Mouse (Mus musculus) cerebellum, adult 9-10 months (tissue): Measurements from ENCODE around the gene Gm9045.
"Not testable (repeated sequence)": the region's sequence is repeated elsewhere in the genome, so short reads cannot be mapped to it uniquely, and the experiment has no call there.

ENCODE experiments used
- DNase-seq: peaks from one replicate; pipeline ENCODE4 v3.0.0; 2022

Gene Gm9045

DNA sequence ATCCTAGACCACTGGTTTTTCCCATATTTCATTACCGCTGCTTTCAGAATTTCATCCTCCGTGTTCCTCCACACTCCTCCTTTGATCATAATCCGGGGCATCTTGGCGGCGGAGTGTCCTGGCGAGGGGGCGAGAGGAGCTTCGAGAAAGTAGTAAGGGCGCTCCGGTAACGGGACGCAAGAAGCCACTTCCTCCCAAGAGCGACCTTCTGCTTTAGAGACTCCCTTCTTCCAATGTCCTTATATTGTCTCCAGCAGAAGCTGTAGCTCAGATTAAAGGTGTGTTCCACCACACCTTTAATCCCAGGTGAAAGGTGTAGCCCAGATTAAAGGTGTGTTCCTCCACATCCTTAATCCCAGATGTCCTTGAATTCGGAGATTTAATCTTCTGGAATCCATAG is at the start of gene Gm9045:
Gene Gm9045 (minus strand): TSS at position 101 of the 400 bp plus-strand sequence.
- DNase-seq = not testable (repeated sequence)

DNA sequence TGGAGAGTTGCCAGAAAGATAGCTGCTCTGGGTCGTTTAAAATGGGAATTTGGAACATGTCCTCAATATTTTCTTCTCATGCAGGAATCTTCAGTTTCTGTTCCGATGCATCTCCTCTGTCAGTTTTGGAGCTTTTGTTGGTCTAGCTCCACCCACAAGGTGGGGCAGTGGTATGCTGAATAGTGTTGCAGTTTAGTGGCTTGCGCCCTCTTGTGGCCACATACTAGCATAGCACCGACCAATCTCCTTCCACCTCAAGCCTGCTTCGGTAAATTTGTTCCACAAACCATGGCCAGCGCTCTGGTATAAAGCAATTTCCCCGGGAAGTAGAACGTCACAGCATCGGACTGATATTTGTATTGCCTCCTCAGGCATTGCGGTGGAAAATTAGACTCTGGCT is 32.8 kb upstream of the Gm9045 start:
- peak; percentile 58 for DNase-seq

GRCm38 (mm10) chr10:118369518-118369917 is 31.9 kb upstream of the Gm9045 start:
- DNase-seq = no peak

DNA sequence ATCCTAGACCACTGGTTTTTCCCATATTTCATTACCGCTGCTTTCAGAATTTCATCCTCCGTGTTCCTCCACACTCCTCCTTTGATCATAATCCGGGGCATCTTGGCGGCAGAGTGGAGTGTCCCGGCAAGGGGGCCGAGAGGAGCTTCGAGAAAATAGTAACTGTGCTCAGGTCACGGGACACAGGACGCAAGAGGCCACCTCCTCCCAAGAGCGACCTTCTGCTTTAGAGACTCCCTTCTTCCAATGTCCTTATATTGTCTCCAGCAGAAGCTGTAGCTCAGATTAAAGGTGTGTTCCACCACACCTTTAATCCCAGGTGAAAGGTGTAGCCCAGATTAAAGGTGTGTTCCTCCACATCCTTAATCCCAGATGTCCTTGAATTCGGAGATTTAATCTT is 16.4 kb upstream of the Gm9045 start, which contains the start of gene Gm9049:
Gene Gm9049 (minus strand): TSS at position 101 of the 400 bp plus-strand sequence.
- not testable (repeated sequence) for DNase-seq

DNA sequence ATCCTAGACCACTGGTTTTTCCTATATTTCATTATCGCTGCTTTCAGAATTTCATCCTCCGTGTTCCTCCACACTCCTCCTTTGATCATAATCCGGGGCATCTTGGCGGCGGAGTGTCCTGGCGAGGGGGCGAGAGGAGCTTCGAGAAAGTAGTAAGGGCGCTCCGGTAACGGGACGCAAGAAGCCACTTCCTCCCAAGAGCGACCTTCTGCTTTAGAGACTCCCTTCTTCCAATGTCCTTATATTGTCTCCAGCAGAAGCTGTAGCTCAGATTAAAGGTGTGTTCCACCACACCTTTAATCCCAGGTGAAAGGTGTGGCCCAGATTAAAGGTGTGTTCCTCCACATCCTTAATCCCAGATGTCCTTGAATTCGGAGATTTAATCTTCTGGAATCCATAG is 10.9 kb upstream of the Gm9045 start, which contains the start of gene Gm9048:
Gene Gm9048 (minus strand): TSS at position 101 of the 400 bp plus-strand sequence.
- not testable (repeated sequence) for DNase-seq

DNA sequence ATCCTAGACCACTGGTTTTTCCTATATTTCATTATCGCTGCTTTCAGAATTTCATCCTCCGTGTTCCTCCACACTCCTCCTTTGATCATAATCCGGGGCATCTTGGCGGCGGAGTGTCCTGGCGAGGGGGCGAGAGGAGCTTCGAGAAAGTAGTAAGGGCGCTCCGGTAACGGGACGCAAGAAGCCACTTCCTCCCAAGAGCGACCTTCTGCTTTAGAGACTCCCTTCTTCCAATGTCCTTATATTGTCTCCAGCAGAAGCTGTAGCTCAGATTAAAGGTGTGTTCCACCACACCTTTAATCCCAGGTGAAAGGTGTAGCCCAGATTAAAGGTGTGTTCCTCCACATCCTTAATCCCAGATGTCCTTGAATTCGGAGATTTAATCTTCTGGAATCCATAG is 5.5 kb upstream of the Gm9045 start, which contains the start of gene Gm9046:
Gene Gm9046 (minus strand): TSS at position 101 of the 400 bp plus-strand sequence.
- DNase-seq = not testable (repeated sequence)

GRCm38 (mm10) chr10:118332308-118332707 is 5.3 kb downstream of the Gm9045 start, which contains the start of gene Gm9044:
Gene Gm9044 (minus strand): TSS chr10:118332408.
- not testable (repeated sequence) for DNase-seq

- DNase-seq = not testable (repeated sequence)
Measured at GRCm38 (mm10) chr10:118326869-118327268, 10.8 kb downstream of the Gm9045 start, which contains the start of gene Gm9040. Gene Gm9040 (minus strand): TSS chr10:118326969.

DNA sequence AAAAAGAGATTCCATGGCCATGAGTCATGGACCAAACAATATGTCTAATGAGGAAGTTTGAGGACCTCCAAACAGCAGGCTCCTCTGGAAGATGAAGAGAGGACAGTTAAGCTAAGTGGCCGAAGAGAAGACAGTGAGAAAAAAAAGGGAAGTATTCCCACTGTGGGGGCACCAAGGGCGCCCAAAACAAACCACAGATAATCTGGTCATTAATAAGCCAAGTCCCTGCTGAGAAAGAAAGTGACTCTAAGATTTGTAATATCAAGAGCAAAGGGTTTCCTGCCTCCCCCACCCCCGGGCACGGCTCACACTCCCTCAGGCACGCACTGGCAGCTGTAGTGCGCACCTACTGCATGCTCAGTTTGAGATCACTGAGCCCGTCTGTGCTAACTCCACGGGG is 18.6 kb downstream of the Gm9045 start:
- no peak for DNase-seq

- DNase-seq = not testable (repeated sequence)
Measured at GRCm38 (mm10) chr10:118302133-118302532, 35.5 kb downstream of the Gm9045 start.

- no peak for DNase-seq
Measured at GRCm38 (mm10) chr10:118294938-118295337, 42.7 kb downstream of the Gm9045 start, which contains the start of gene Iltifb. Gene Iltifb (minus strand): TSS chr10:118295038.
